Mouse (Mus musculus): ENCODE results near the gene Pdlim7. TPM values are rescaled to one million over a fixed set of nuclear protein-coding genes. Genes with fewer than 3 reads are reported as not detected.

Pdlim7 gene
- polyA plus RNA-seq (2012; rRNA removed) = 13.9 and 14.6 TPM in 2 replicates

DNA sequence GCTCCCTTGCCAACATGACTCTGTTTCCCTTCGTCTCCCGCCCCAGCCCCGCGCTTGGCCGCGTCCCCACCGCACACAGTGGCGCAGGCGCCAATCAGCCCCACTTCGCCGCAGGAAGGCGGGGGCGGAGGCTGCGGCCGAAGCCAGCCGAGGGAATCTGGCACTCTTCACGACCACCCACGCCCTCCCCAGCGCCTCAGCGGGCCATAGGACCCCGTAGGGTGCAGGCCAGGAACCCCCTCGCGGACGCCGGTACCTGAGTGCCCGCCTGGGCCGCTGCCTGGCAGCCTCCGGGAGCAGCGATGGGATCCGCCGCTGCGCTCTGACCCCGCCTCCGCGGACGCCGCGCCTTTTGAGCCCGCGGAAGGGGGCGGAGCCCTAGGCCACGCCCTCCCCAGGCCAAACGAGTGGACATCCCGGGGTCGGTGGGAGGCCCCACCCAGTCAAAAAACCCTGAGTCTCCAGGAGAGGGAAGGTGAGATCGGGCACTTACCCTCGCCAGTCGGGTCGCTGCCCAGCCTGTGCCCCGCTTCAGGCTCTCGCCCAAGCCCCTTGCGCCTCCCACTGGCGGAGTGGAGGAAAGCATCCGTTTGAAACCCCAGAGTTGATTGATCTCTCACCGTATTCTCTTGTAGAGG is at the start of gene Pdlim7:
TSS of gene Pdlim7 (minus strand) at position 566 of the 638 bp plus-strand sequence.

DNA sequence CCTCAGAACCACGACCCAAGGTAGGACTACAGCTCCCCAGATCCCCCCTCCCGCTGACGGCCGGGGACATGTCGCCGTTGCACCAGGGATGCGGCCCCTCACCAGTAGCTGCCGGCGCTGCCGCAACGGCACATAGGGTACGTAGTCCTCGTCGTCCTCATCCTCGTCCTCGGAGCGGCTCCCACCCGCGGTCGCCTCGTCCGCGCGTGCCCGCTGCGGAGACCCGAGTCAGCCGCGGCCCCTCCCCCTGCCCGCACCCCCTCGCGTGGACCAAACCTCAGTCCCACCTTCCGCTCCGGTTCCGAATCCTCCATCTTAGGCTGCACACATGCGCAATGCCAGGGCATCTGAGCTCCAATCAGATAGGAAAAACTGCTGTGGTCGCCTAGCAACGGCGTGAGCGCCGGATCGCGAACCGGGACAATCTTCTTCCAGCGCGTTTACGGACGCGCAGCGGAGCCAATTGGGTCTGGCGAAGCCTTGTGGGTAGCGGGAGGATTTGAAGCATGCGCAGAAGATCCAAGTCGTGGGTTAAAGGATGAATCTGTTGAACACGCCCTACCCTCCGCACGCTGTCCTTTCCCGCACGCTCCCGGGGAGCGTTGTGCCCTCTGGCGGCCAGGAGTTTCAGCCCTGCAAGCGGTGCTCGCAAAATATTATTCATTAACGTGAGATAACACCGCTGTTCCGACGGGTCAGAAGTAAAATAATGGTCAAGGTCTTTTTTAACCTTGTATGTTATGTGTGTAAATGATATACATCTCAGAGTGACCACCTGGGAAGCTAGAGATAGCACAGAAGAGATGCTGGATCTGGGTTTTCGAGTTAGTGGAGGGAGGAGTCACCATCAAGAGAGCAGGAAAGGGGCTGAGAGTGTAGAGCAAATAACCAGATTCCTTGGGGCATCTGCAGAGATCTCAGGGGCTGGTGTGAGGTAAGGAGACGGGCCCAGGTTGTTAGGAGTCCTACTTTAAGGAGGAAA is 23.0 kb upstream of the Pdlim7 start, which contains the start of gene Ddx41:
TSS of gene Ddx41 (minus strand) at position 465 of the 982 bp plus-strand sequence.

GRCm38 (mm10) chr13:55529198-55529915 is 15.9 kb upstream of the Pdlim7 start, which contains the start of gene Dok3:
TSS of gene Dok3 (minus strand) at chr13:55529296.

DNA sequence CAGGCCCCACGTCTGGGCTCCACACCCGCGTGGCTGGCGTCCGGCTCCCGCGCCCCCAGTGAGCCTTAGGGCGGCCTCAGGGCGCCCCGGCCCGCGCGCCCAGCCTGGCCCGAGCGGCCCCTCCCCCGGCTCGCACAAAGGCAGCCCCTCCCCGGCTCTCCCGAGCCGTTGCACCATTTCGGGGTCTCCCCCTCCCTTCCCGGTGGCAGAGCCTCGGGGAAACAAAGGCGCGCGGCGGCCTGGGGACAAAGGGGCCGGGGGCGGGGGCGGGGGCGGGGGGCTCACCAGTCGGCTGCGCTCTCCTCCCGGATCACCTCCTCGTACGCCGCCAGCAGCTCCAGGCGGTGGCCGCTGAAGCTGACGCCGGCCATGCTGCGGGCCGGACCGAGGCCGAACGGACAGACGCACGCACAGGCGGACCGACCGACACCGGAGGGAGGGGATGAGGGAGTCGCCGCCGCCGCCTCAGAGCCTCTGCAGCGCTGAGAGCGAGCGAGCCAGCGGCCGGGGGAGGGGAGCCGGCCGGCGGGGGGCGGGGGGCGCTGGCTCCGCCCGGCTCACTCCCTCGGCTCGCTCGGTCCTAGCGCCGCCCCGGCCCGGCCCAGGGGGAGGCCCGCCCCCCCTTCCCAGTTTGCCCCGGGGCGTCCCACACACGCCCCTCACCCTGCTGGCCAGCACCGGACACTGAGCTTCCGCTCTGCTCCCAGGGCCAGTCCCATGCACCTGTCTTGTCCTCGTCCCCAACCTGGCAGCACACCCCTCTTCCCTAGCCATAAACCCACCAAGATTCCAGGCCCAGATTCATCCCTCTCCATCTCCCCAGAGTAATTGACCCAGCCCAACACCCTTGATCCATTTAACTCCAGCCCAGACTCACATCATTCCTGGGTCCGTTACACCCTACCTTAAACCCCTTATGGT is 25.6 kb downstream of the Pdlim7 start, which contains the start of gene Dbn1:
TSS of gene Dbn1 (minus strand) at position 534 of the 921 bp plus-strand sequence.

GRCm38 (mm10) chr13:55464027-55464884 is 49.2 kb downstream of the Pdlim7 start, which contains the start of gene Prr7:
TSS of gene Prr7 (plus strand) at chr13:55464267.

Other genes starting within 250 kb of the Pdlim7 start
- gene Prelid1, start 193.2 kb downstream of the Pdlim7 start, polyA plus RNA-seq (2012; rRNA removed) = 147 and 149 TPM in 2 replicates
- gene Rab24, start 191.7 kb downstream of the Pdlim7 start, polyA plus RNA-seq (2012; rRNA removed) = 53.1 and 64.8 TPM in 2 replicates
- gene Mxd3, start 183.9 kb downstream of the Pdlim7 start, polyA plus RNA-seq (2012; rRNA removed) = 14.6 and 15.5 TPM in 2 replicates
- gene Lman2, start 150.9 kb downstream of the Pdlim7 start, polyA plus RNA-seq (2012; rRNA removed) = 49.8 and 52.0 TPM in 2 replicates
- gene Rgs14, start 143.9 kb downstream of the Pdlim7 start, polyA plus RNA-seq (2012; rRNA removed) = 4.3 and 5.2 TPM in 2 replicates
- gene Slc34a1, start 115.5 kb downstream of the Pdlim7 start, polyA plus RNA-seq (2012; rRNA removed) = not detected in 2 replicates
- not detected in 2 replicates for gene Pfn3, start 98.4 kb downstream of the Pdlim7 start, polyA plus RNA-seq (2012; rRNA removed)
- 238 and 242 TPM in 2 replicates for gene F12, start 86.9 kb downstream of the Pdlim7 start, polyA plus RNA-seq (2012; rRNA removed)
- 20.6 and 24.2 TPM in 2 replicates for gene Grk6, start 68.6 kb downstream of the Pdlim7 start, polyA plus RNA-seq (2012; rRNA removed)
- 0.58 and 0.66 TPM in 2 replicates for gene Prr7, start 49.4 kb downstream of the Pdlim7 start, polyA plus RNA-seq (2012; rRNA removed)
- gene Dbn1, start 25.6 kb downstream of the Pdlim7 start, polyA plus RNA-seq (2012; rRNA removed) = 5.2 and 5.5 TPM in 2 replicates
- gene Dok3, start 15.6 kb upstream of the Pdlim7 start, polyA plus RNA-seq (2012; rRNA removed) = 18.5 and 21.4 TPM in 2 replicates
- 25.8 and 26.8 TPM in 2 replicates for gene Ddx41, start 23.0 kb upstream of the Pdlim7 start, polyA plus RNA-seq (2012; rRNA removed)
- gene Fam193b, start 57.4 kb upstream of the Pdlim7 start, polyA plus RNA-seq (2012; rRNA removed) = 22.0 and 27.4 TPM in 2 replicates
- gene Tmed9, start 60.1 kb upstream of the Pdlim7 start, polyA plus RNA-seq (2012; rRNA removed) = 68.7 and 69.9 TPM in 2 replicates
- gene B4galt7, start 86.2 kb upstream of the Pdlim7 start, polyA plus RNA-seq (2012; rRNA removed) = 8.1 and 8.5 TPM in 2 replicates
- 13.9 and 15.5 TPM in 2 replicates for gene Caml, start 109.3 kb upstream of the Pdlim7 start, polyA plus RNA-seq (2012; rRNA removed)
- 12.5 and 13.6 TPM in 2 replicates for gene Ddx46, start 121.4 kb upstream of the Pdlim7 start, polyA plus RNA-seq (2012; rRNA removed)
- gene B230219D22Rik, start 179.4 kb upstream of the Pdlim7 start, polyA plus RNA-seq (2012; rRNA removed) = 16.8 and 18.7 TPM in 2 replicates
- 17.0 and 18.9 TPM in 2 replicates for gene Txndc15, start 201.0 kb upstream of the Pdlim7 start, polyA plus RNA-seq (2012; rRNA removed)
- 25.9 and 28.1 TPM in 2 replicates for gene Pcbd2, start 213.7 kb upstream of the Pdlim7 start, polyA plus RNA-seq (2012; rRNA removed)

Measured in liver, embryonic 18 days (tissue).